Mouse (Mus musculus) left cerebral cortex, adult 18-20 months (tissue): ENCODE measurements at regions not wholly inside any gene's neighbourhood (a gene's known extent, or its start where the extent isn't known, plus 50 kb on each side); places are given as distances from the start of the nearest gene placed in this dataset.

ENCODE experiments used
- DNase-seq, 2 experiments: peaks; one replicate each; pipeline ENCODE4 v3.0.0; 2021 to 2022; ENCODE audit warnings: low spot score in 2 of 2, mixed read lengths in 1 of 2

- DNase-seq, result no peak
These were observed 536.2 kb upstream of the Arpp21 start for GRCm38 (mm10) chr9:112771981-112772380.

GRCm38 (mm10) chr9:112744616-112745015 lies 508.9 kb upstream of the Arpp21 start:
- no peak for DNase-seq

GRCm38 (mm10) chr9:112743871-112744590 lies 508.3 kb upstream of the Arpp21 start:
- no peak for DNase-seq

- DNase-seq, result no peak
These were observed 500.0 kb upstream of the Arpp21 start for GRCm38 (mm10) chr9:112735761-112736160.

GRCm38 (mm10) chr9:112725523-112725922 lies 489.8 kb upstream of the Arpp21 start:
- no peak for DNase-seq

- DNase-seq, result no peak
These were observed 489.4 kb upstream of the Arpp21 start for GRCm38 (mm10) chr9:112725103-112725502.

GRCm38 (mm10) chr9:112723346-112723745 lies 487.6 kb upstream of the Arpp21 start:
- DNase-seq, result no peak

- DNase-seq, result no peak
These were observed 486.8 kb upstream of the Arpp21 start for GRCm38 (mm10) chr9:112722501-112722900.

- DNase-seq, result no peak
These were observed 479.5 kb upstream of the Arpp21 start for GRCm38 (mm10) chr9:112715197-112715762.

GRCm38 (mm10) chr9:112678866-112679265 lies 443.1 kb upstream of the Arpp21 start:
- DNase-seq, result no peak

GRCm38 (mm10) chr9:112675232-112675631 lies 439.5 kb upstream of the Arpp21 start:
- DNase-seq, result no peak
